Mouse (Mus musculus): ENCODE measurements around the gene Dusp10.

GRCm38 (mm10) chr1:184019722-184020107 is 6.6 kb downstream of the Dusp10 start:
- no peak for TF ChIP-seq CTCF (IDR thresholded peaks at IDR 0.05)
- TF ChIP-seq POLR2A (IDR thresholded peaks at IDR 0.05; ENCODE audit: insufficient read depth, low read depth, low read length): no peak
